Mouse (Mus musculus): ENCODE results near the gene Agk.

DNA sequence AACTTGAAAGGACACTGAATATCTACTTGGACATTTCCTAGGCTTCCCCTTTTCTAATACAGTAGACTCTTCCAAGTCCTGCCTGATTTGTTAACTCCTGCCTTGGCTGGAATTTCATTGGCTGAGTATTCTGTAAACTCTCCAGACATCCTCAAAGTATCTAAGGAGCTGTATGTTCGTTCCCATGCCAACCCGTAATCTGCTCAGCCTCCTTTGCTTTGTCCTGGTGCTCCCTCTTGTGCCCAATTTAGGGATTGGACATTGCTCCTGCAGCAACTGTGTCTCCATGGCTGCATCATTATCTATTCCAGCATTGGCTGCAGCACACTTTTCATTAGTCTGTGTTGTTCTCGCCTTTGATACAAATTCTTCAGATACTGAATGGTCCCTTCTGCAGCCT, 68.2 kb downstream of the Agk start:
- peak; percentile 93 for TF ChIP-seq CTCF (IDR thresholded peaks at IDR 0.05)
- TF ChIP-seq EP300 (IDR thresholded peaks at IDR 0.05) = no peak

Data from lung, postnatal 0 days (tissue).